Comparison of ENCODE assay signal across 14 mouse cellular contexts in genomic region chr15:78632387-78632786, GRCm38 (mm10).
"Had no signal": no experiment of that assay in that cellular context is flagged by ENCODE, and none has a peak within 500 bp of the region (broad histone marks: within the 10 kb centered on the region; RNA-seq: fewer than 3 reads in every experiment).

No protein-coding gene starts in this region.

- H3K27me3 ChIP-seq: liver, embryonic 15.5 days; midbrain, embryonic 12.5 days; neural tube, embryonic 15.5 days had no signal

- H3K9ac ChIP-seq: kidney, embryonic 15.5 days; liver, embryonic 15.5 days; lung, embryonic 14.5 days; midbrain, embryonic 12.5 days; neural tube, embryonic 15.5 days had no signal

- H3K27ac ChIP-seq: kidney, embryonic 15.5 days; left cerebral cortex, adult 2 months; limb, embryonic 10.5 days; liver, embryonic 15.5 days had no signal

- DNase-seq: kidney, postnatal 14 days; lung, embryonic 14.5 days; lung, postnatal 10 days; lung, postnatal 4 days; right cerebral cortex, adult 18-20 months; right cerebral cortex, postnatal 25 days; thymus, postnatal 4 days had no signal

- H3K36me3 ChIP-seq: kidney, embryonic 15.5 days; limb, embryonic 10.5 days; liver, embryonic 15.5 days; midbrain, embryonic 12.5 days; neural tube, embryonic 15.5 days had no signal

- H3K4me3 ChIP-seq: kidney, embryonic 15.5 days; left cerebral cortex, adult 2 months; limb, embryonic 10.5 days; liver, embryonic 15.5 days; midbrain, embryonic 12.5 days; neural tube, embryonic 15.5 days had no signal

- H3K9me3 ChIP-seq: kidney, embryonic 15.5 days; limb, embryonic 10.5 days; liver, embryonic 15.5 days; midbrain, embryonic 12.5 days; neural tube, embryonic 15.5 days had no signal

- H3K4me2 ChIP-seq: kidney, embryonic 15.5 days; liver, embryonic 11.5 days; liver, embryonic 15.5 days; lung, embryonic 14.5 days; midbrain, embryonic 12.5 days; neural tube, embryonic 15.5 days had no signal

- H3K4me1 ChIP-seq: liver, embryonic 15.5 days had no signal
